Mouse (Mus musculus) ES-CJ7 (cell line): ENCODE results near the gene Rgs18.

Experiments
- DNase-seq: peaks from one replicate; pipeline ENCODE4 v3.0.0; 2011; ENCODE audit warnings: low read depth, low spot score

The Rgs18 gene

GRCm38 (mm10) chr1:144775331-144775730, at the start of gene Rgs18:
Rgs18 (minus strand) TSS chr1:144775435.
- DNase-seq = no peak

- DNase-seq = no peak
Measured at GRCm38 (mm10) chr1:144774394-144774793, 841 bp downstream of the Rgs18 start.

GRCm38 (mm10) chr1:144766218-144766617, 9.0 kb downstream of the Rgs18 start:
- no peak for DNase-seq

GRCm38 (mm10) chr1:144760792-144761191, 14.4 kb downstream of the Rgs18 start:
- DNase-seq = no peak

GRCm38 (mm10) chr1:144750763-144751162, 24.5 kb downstream of the Rgs18 start:
- DNase-seq = no peak

- DNase-seq = no peak
Measured at GRCm38 (mm10) chr1:144746182-144746581, 29.1 kb downstream of the Rgs18 start.

- DNase-seq = no peak
Measured at GRCm38 (mm10) chr1:144737739-144738138, 37.5 kb downstream of the Rgs18 start.

- DNase-seq = no peak
Measured at GRCm38 (mm10) chr1:144720736-144721135, 54.5 kb downstream of the Rgs18 start.

GRCm38 (mm10) chr1:144704373-144704772, 70.9 kb downstream of the Rgs18 start:
- DNase-seq = no peak
